Mouse (Mus musculus): Measurements from ENCODE around the gene Slc22a4.
A peak's percentile ranks its signal among the peaks of the same experiment; 100 is the strongest.
"Not testable (repeated sequence)": the region's sequence is repeated elsewhere in the genome, so short reads cannot be mapped to it uniquely, and the experiment has no call there.

Gene Slc22a4

GRCm38 (mm10) chr11:54057428-54057827 lies 29.5 kb upstream of the Slc22a4 start:
- no peak for DNase-seq (ENCODE audit: low spot score)

DNA sequence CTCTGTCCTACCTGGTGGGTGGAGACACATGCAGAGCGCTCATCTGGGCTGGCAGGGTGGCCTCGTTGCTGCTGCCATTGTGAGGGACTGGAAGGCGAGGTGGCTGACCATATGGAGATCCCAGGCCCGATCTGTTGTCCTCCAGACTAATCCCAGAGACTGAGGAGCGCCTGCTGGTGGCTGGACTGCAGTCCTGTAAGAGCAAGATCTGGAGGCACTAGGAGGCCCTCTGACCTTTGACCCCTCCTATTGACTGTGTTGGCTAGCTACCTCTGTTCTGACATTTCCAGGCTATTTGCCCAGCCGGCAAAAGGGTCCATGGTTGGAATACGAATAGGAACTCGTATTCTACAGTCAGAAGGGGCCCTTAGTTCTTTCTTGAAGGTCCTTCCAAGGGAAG lies 28.2 kb upstream of the Slc22a4 start:
- peak; percentile 49 for DNase-seq (ENCODE audit: low spot score)

GRCm38 (mm10) chr11:54054257-54054656 lies 26.4 kb upstream of the Slc22a4 start:
- DNase-seq (ENCODE audit: low spot score), result peak; percentile 42

DNA sequence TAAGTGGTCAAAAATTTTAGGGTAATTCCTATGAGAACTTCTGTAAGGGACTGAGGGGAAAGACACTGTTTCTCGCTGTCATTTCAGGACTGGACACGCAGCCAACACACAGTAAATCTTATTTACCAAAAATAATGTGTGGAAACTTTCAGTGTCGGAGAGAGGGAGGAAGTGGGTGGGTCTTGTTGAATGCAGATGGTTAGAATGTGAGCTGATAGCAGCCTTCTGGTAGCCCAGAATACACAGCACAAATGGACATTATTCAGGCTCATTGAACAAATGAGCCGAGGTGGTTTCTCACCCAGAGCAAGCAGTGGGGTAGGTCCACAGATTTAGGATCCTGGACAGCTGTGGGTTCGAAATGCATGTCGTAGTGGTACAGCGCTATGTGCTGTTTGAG lies 25.2 kb upstream of the Slc22a4 start:
- peak; percentile 12 for DNase-seq (ENCODE audit: low spot score)

DNA sequence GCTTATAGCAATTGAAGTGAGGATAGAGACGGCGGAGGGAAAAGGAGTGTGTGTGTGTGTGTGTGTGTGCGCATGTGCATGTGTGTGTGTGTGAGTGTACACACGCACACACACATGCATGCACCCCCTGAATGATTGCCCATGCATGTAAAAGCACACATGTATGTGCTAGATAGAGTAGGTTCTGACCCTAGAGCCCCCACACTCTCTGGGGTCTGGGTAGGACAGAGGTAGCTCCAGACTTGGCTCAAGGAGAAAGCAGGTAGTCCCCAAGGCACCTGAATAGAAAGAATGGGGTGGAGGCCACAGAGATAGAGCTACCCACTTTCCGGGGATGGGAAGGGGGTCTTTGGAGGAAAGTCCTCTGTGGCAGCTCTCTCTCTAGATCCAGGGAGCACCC lies 24.2 kb upstream of the Slc22a4 start:
- DNase-seq (ENCODE audit: low spot score), result peak; percentile 32

GRCm38 (mm10) chr11:54051161-54051560 lies 23.3 kb upstream of the Slc22a4 start:
- no peak for DNase-seq (ENCODE audit: low spot score)

DNA sequence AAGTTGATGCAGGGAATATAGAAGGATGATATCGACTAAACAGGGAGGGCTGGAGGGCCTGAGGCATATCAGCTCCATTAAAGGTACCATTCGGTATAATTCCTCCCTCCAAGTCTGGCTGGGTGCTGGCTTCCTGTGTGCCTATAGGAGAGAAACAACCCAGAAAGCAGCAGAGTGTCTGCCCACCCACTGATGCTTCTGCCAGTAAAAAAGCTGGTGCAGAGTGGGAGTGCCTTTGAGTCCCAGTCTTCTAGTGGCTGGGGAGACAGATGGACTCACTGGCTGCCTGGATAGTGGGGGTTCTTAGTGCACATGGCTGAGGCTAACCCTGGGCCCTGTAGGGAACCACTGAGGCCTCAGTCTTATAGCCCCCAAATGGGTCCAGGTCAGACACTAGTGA lies 22.3 kb upstream of the Slc22a4 start:
- no peak for DNase-seq (ENCODE audit: low spot score)

- DNase-seq (ENCODE audit: low spot score), result no peak
Measured at GRCm38 (mm10) chr11:54040676-54041075, 12.8 kb upstream of the Slc22a4 start.

DNA sequence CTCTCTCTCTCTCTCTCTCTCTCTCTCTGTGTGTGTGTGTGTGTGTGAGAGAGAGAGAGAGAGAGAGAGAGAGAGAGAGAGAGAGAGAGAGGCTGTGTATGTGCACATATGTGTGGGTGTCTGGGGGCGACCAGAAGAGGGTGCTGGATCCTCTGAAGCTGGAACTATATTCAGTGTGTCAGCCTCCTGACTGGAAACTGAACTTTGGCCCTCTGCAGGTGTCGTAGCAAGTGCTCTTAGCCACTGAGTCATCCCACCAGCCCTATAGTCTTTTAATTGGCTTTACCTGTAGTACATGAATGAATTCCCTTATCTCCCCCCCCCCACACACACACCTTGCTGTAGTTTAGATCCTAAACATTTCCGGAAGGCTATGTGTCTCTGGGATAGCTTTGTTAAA lies 5.0 kb upstream of the Slc22a4 start:
- not testable (repeated sequence) for DNase-seq (ENCODE audit: low spot score)

- no peak for DNase-seq (ENCODE audit: low spot score)
Measured at GRCm38 (mm10) chr11:54028997-54029396, 1.1 kb upstream of the Slc22a4 start.

DNA sequence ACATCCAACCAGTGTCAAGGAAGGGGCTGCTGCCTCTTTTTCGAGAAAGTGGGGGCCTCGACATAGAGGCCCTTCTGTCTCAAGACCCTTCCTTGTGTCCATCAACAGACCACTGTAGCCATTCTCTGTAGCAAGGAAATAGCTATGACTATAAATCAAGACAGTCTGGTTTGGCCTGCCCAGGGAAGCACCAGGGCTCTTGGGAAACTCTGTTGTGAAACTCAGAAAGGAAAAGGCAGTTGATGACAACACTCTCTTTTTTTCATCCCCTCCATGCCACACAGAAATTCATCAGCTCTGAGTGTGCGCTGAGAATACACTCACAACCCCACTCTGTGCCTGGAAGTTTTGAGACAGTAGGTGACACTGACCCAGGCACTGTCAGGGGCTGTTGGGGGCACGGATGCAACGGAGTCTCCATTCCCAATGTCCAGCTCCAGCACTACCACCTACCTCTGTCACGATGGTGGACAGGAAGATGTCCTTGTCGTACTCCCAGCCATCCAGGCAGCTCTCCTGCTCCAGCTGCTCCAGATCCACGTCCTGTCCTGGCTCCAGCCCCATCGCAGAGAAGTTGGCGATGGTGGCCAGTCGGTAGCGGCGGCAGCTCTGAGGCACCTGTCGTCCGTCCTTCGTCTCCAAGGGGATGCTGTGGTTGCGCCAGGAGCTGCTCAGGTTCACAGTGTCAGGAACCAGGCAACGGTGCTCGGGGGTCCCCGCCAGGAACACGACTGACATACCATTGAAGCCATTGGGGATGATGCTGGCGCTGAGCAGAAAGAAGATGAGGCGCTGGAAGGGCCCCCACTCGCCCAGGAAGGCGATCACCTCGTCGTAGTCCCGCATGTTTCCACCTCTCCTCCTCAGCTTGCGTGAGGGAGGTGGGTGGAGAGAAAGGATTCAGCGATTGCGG lies 503 bp downstream of the Slc22a4 start:
- DNase-seq (ENCODE audit: low spot score), result no peak

DNA sequence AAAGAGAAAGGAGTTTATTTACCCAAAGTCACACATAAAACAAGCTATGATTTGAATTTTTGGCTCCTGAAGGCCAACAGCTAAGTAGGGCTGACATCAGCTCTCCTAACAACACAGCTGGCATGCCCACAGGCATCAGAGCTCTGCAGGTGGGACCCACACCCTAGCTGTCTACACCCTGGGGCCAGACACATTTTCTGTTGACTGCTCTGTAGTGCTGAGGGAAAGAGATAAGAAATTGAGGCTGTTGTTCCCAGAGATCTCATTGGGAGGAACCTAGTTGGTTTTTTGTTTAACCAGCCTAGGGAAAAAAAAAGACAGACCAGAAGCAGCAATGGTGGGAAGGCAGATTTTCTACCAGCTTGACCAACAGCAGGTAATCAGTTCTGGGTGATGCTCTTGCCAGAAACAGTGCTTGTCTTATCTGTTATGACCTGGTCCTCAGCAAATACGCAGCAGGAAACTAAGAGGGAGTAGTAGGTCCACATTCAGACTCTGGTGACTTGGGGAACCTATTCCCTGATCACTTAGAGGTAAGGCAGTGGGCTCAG lies 1.3 kb downstream of the Slc22a4 start:
- no peak for DNase-seq (ENCODE audit: low spot score)

DNA sequence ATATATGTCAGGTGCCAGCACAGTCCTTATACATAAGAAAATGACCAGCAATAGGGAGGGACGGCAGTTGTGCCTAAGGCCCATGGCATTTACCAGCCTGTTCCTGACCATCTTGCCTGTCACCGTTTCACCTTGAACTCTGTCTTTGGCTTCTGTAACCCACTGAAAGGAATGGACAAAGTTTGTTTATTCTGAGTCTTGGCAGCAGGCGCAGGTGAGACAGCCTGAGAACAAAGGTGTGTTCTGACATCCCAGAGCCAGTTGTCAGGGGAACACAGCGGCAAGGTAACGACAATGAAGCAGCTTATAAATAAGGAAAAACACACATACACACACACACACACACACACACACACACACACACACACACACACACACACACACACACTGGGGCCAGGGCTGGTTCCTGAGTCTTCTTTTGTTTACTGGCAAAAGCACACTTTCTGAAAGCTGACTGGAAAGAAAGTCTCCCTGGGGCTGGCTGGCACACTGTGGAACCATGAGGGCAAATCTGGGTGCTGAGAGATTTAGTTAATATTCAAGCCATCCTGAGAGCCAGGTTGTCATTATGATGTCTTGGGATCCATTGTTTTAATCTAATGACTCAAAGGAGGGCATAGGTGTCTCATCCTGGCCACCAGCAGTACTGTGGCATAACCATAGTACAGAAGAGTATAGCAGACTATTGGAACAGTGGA lies 6.3 kb downstream of the Slc22a4 start:
- no peak for DNase-seq (ENCODE audit: low spot score)

DNA sequence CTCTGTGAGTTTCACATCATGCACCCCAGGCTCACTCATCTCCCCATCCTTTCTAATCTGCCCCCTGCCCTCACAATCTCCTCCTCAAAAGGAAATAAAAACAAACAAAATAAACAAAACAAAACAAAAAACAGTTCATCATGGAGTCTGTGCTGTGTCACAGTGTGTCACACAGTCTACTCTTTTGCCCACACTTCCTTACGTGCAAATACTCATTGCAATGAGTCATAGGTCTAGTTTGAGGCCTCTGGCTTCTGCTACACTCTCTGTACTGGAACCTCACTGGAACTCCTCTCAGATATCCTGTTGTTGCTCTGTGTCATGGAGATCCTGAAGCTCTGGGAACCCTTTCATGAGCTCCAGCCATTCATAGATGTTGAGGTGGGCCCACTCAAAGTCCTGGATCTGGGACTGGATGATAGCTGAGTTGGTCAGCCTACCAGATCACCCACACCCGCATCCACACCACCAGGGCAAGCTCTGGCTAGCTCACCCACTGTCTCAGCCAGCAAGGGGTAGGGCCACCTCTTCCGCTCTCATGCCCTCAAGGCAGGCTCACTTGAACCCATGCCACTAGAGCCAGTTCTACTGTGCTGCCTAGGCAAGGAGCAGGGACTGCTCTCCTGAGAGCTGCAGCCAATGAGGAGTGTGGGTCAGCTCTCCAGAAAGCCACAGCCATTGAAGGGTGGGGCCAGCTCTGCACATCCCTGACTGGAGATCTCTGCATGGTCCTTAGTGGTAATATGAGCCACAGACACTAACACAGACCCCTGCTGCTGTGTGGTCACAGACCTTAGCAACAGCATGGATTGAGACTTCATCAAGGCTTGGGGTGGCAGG lies 8.8 kb downstream of the Slc22a4 start:
- DNase-seq (ENCODE audit: low spot score), result no peak

DNA sequence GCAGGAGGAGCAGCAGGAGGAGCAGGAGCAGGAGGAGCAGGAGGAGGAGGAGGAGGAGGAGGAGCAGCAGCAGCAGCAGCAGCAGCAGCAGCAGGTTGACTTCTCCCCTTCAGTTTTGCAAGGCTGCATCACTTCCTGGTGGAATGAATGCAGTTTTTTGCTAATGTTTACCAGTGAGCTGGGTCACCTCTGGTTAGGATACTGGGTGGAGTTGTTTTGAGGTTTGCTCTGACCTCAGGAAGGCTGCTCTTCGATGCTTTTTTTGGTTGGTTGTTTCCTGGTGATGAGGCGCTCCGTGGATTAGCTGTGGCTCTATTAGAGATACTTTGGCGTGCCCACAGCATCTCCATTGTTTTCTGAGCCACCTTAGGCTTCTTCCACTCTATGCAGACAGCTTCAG lies 10.3 kb downstream of the Slc22a4 start:
- DNase-seq (ENCODE audit: low spot score), result no peak

DNA sequence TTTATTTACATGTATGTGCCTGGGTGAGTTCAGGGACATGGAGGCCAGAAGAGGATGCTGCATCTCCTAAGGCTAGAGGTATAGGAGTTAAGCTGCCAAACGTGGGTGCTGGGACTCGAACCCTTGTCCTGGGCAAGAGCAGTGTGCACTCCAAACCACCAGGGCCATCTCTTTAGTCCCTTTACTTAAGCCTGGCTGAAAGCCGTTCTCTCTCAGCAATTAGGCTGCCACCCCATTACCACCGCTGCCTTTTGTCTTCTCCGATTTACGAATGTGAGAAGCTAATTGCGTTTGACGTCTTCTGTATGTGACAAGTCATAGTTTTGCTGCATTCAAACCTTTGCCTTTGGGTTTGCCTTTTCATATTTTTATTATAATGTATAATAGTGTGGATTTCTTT lies 11.8 kb downstream of the Slc22a4 start:
- DNase-seq (ENCODE audit: low spot score), result no peak

- no peak for DNase-seq (ENCODE audit: low spot score)
Measured at GRCm38 (mm10) chr11:54012961-54013360, 14.9 kb downstream of the Slc22a4 start.

GRCm38 (mm10) chr11:54011255-54011654 lies 16.6 kb downstream of the Slc22a4 start:
- no peak for DNase-seq (ENCODE audit: low spot score)

DNA sequence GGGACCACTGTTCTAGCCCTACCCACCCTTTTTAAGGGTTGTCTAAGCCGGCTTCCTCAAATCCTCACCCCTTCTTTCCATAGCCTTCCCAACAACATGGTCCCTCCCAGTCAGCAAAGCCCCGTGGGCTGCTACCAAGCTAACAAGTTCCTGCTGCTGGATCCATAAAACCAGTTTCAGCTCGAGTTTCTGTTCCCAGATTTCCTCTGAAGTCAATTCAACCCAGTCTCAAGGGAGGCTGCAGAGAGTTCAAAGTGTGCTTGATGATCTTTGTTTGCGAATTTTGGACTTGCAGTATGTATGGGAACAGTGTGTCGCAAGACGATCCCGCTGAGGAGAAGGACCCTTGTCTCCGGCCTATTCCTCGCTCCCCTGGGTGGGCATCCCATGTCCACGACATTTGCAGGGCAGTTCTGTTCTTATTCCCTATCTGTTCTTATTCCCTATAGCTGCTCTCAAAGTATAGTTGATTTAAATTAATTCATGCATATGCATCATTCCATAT lies 19.4 kb downstream of the Slc22a4 start:
- no peak for DNase-seq (ENCODE audit: low spot score)

DNA sequence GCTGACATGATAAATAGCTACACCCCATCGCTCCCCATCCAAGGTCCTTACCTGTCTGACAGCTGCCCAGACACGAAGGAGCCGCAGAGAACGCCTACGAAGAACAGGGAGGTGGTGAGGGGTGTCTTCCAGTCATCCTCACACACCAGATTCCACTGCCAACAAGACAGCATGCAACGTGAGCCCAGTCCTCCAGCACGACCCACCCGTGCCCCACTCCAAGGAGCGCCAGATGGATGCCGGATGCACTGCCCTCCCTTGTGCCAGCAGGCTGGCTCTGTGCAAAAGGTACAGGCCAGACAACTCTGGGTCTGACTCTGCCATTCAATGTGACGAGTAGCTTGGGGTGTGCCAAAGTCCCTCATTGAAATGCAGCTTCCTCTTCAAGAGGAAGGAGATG lies 20.2 kb downstream of the Slc22a4 start:
- no peak for DNase-seq (ENCODE audit: low spot score)

GRCm38 (mm10) chr11:54006901-54007300 lies 21.0 kb downstream of the Slc22a4 start:
- DNase-seq (ENCODE audit: low spot score), result no peak

- DNase-seq (ENCODE audit: low spot score), result not testable (repeated sequence)
Measured at GRCm38 (mm10) chr11:54006362-54006761, 21.5 kb downstream of the Slc22a4 start.
